Mouse (Mus musculus) lung, postnatal 0 days (tissue): ENCODE data around the gene Uvssa. TPM values are rescaled to one million over a fixed set of nuclear protein-coding genes. Genes with fewer than 3 reads are reported as not detected.

Experiments used
- ATAC-seq: fragments of 200-750 bp; cut with Nextera tagmentation; 2 replicates; pipeline ENCODE4 v1.8.0; 2017; ENCODE audit warnings: moderate library complexity
- DNase-seq: peaks from one replicate; pipeline ENCODE4 v3.0.0-alpha.2; 2016; ENCODE audit warnings: low spot score
- H3K27ac ChIP-seq: fragments of 300-500 bp; sonication (generic); 2 replicates; pipeline ENCODE4 v1.5.1; 2014; ENCODE audit warnings: antibody characterized with exemption, mild to moderate bottlenecking, low read length, mixed read lengths
- H3K27me3 ChIP-seq: fragments of 300-500 bp; sonication (generic); replicated peaks from 2 replicates; pipeline ENCODE4 v1.6.1; 2014; ENCODE audit warnings: low read length, mixed read lengths; ENCODE audit not compliant: insufficient read depth
- H3K36me3 ChIP-seq: fragments of 300-500 bp; sonication (generic); 2 replicates; pipeline ENCODE4 v1.6.1; 2014; ENCODE audit warnings: low read length, mixed read lengths; ENCODE audit not compliant: insufficient read depth
- H3K4me1 ChIP-seq: fragments of 300-500 bp; sonication (generic); 2 replicates; pipeline ENCODE4 v1.6.1; 2014; ENCODE audit warnings: antibody characterized with exemption, low read depth, low read length, mixed read lengths; ENCODE audit not compliant: insufficient read depth
- H3K4me2 ChIP-seq: fragments of 300-500 bp; sonication (generic); replicated peaks from 2 replicates; pipeline ENCODE4 v1.6.1; 2014; ENCODE audit warnings: low read depth, mild to moderate bottlenecking, low read length, moderate library complexity, mixed read lengths
- H3K4me3 ChIP-seq: fragments of 300-500 bp; sonication (generic); 2 replicates; pipeline ENCODE4 v1.5.1; 2014; ENCODE audit warnings: low read depth, low read length
- H3K9ac ChIP-seq: fragments of 300-500 bp; sonication (generic); replicated peaks from 2 replicates; pipeline ENCODE4 v1.6.1; 2014; ENCODE audit warnings: low read depth, mild to moderate bottlenecking
- H3K9me3 ChIP-seq: fragments of 300-500 bp; sonication (generic); 2 replicates; pipeline ENCODE4 v1.6.1; 2016; ENCODE audit warnings: low read length, mixed read lengths
- CTCF ChIP-seq: IDR thresholded peaks from 2 replicates; pipeline ENCODE4 v1.5.1; 2016; ENCODE audit warnings: antibody characterized with exemption, mild to moderate bottlenecking
- EP300 ChIP-seq: IDR thresholded peaks from 2 replicates; pipeline ENCODE4 v1.6.1; 2016; ENCODE audit warnings: antibody characterized with exemption, mild to moderate bottlenecking, control low read depth
- WGBS: fragments of 180-500 bp; shearing (Covaris S2); extraction: QIAGEN DNeasy Blood & Tissue Kit; methylation state at CpG from one replicate; pipeline ENCODE4 v1.1.7; 2014; 5-methylcytosine and 5-hydroxymethylcytosine counted together
- polyA plus RNA-seq: library from polyadenylated mRNA; unstranded; fragments of >200 nt; fragmentation: Nextera tagmentation; extraction: Ambion mirVana; gene quantifications from 2 replicates; pipeline ENCODE4 v1.2.1, GENCODE M21; 2015

Uvssa gene
- polyA plus RNA-seq, 1 experiment from 2014 or later, result 7.2 TPM

GRCm38 (mm10) chr5:33438214-33438613 is 59.9 kb downstream of the Uvssa start:
- 4% methylated on average over 23 of the region's 23 CpGs for WGBS
- Histone ChIP-seq H3K36me3 (no peaks in the 10 kb centered on the region), H3K4me2 (no peak overlapping the region), H3K9ac (no peak overlapping the region), H3K27ac (no peak overlapping the region), H3K9me3 (no peaks in the 10 kb centered on the region), H3K4me1 (0 out of 2 replicates have a peak, but pooled peaks cover 4% of the 10 kb centered on the region), H3K4me3 (no peak overlapping the region), H3K27me3 (peaks cover 58% of the 10 kb centered on the region)
- ATAC-seq, result peak; percentile 96
- TF ChIP-seq EP300 (no peak), CTCF (0 out of 2 replicates have a peak, but pooled peaks have one; percentile 13)
- DNase-seq, result peak; percentile 95

DNA sequence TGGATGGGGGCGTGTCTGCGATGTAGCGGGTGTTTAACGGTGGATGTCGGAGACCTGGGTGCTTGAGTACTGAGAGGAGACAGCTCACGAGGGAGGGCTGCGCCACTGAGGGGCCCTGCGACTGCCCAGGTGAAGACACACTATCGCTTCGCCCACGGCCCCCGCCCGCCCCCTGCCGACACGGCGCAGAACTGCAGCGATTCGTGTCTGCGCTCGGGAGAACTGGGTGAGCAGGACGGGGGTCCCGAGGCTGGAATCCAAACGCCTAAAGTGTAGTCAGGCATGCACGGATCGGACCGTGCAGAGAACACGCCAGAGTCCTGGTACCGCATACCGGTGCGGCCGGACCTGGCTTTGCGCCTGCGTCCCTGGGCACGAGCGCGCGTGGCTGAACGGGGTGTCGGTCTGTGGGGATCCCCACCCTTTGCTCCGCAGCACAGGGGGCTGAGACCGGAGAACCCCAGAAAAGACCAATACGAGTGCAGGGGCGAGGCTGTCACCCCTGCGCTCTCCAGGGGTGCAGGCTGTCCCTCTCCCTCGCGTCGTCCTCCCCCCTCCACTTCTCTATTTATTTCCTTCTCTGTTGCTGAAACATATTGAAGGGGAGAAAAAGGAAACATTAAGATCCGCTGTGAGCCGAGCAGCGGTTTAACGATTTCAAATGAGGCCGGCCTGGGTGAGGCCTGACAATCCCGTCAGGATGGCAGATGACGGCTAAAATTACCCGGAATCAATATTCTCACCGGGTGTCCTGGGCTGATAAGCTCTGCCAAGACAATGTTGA is 64.8 kb downstream of the Uvssa start:
- 5% methylated on average over 56 of the region's 56 CpGs for WGBS
- DNase-seq, result peak; percentile 11
- H3K27me3 ChIP-seq, result peaks cover 17% of the 10 kb centered on the region
- peak overlapping the region; percentile 37; the same call in 1 of the 2 replicates for H3K4me2 ChIP-seq
- H3K4me1 ChIP-seq, result no peaks in the 10 kb centered on the region
- peak; percentile 91 for TF ChIP-seq CTCF
- TF ChIP-seq EP300, result no peak
- no peaks in the 10 kb centered on the region for H3K9me3 ChIP-seq
- no peak overlapping the region for H3K9ac ChIP-seq
- no peak for ATAC-seq
- no peaks in the 10 kb centered on the region for H3K36me3 ChIP-seq
- H3K4me3 ChIP-seq, result peak overlapping the region; percentile 5; the same call in 1 of the 2 replicates
- H3K27ac ChIP-seq, result no peak overlapping the region

- ATAC-seq, result no peak
- no peak overlapping the region for H3K27ac ChIP-seq
- no peak overlapping the region for H3K4me3 ChIP-seq
- H3K4me1 ChIP-seq, result no peaks in the 10 kb centered on the region
- H3K36me3 ChIP-seq, result no peaks in the 10 kb centered on the region
- 51% methylated on average over 9 of the region's 9 CpGs for WGBS
- peaks cover 17% of the 10 kb centered on the region for H3K27me3 ChIP-seq
- no peaks in the 10 kb centered on the region for H3K9me3 ChIP-seq
- H3K9ac ChIP-seq, result no peak overlapping the region
- H3K4me2 ChIP-seq, result no peak overlapping the region
- TF ChIP-seq CTCF (no peak), EP300 (no peak)
- DNase-seq, result no peak
Observed at GRCm38 (mm10) chr5:33443794-33444193, 65.4 kb downstream of the Uvssa start.

DNA sequence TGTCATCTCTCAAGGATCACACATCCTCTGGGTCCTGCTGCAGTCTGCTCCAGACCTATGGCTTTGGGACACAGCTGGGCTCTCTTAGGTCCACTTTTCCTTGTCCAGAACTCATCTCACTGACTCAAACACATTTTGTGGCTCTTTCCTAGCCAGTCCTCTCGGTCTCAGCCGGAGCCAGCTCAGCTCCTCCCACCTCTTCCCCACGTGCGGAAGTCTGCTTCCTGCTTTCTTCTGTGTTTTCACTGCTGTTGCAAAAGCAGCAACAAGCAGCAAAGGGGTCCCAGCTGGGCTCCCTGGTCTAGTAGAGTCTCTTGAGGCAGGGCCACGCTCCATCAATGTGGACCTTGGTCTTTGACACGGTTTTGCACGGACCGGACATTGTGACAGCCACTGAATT is 77.4 kb downstream of the Uvssa start:
- TF ChIP-seq CTCF (no peak), EP300 (no peak)
- Histone ChIP-seq H3K27ac (no peak overlapping the region), H3K9me3 (no peaks in the 10 kb centered on the region), H3K4me1 (no peaks in the 10 kb centered on the region), H3K9ac (no peak overlapping the region), H3K27me3 (no peaks in the 10 kb centered on the region), H3K4me3 (no peak overlapping the region), H3K36me3 (no peaks in the 10 kb centered on the region), H3K4me2 (no peak overlapping the region)
- no peak for ATAC-seq
- 46% methylated on average over 8 of the region's 8 CpGs for WGBS
- DNase-seq, result no peak

DNA sequence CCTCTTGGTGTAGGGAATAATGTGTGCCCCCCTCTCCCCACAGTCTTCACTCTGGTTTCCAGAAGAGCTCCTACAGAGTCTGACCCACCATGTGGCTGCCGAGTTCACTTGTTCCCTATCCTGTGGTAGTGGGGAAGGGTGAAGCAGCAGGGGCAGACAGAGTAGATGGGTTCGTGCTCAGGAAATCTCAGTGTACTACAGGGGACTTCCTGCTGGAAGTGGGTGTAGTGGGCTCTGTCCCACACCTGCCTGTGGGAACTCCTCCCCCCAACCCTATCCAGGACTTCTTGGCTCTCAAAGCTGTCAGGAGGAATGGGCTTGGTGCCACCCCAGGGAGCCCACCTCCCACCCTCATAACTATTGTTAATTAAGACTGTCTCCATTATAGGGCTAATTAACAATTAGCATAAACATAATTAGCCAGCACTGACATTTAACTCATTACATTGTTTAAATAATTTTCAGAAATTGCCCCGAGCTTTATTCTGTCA is 79.8 kb downstream of the Uvssa start:
- ATAC-seq, result no peak
- 53% methylated on average over 3 of the region's 3 CpGs for WGBS

GRCm38 (mm10) chr5:33459111-33459510 is 80.8 kb downstream of the Uvssa start:
- no peak overlapping the region for H3K4me2 ChIP-seq
- no peak for DNase-seq
- H3K9ac ChIP-seq, result no peak overlapping the region
- H3K27ac ChIP-seq, result no peak overlapping the region
- H3K27me3 ChIP-seq, result no peaks in the 10 kb centered on the region
- no peaks in the 10 kb centered on the region for H3K4me1 ChIP-seq
- ATAC-seq, result no peak
- H3K4me3 ChIP-seq, result no peak overlapping the region
- no peaks in the 10 kb centered on the region for H3K36me3 ChIP-seq
- 36% methylated on average over 2 of the region's 2 CpGs for WGBS
- no peak for TF ChIP-seq CTCF
- no peak for TF ChIP-seq EP300
- no peaks in the 10 kb centered on the region for H3K9me3 ChIP-seq

More for the DNA sequence above, 79.8 kb downstream of the Uvssa start:
- no peaks in the 10 kb centered on the region for H3K36me3 ChIP-seq
- H3K4me3 ChIP-seq, result no peak overlapping the region
- H3K9me3 ChIP-seq, result no peaks in the 10 kb centered on the region
- H3K4me2 ChIP-seq, result no peak overlapping the region
- H3K4me1 ChIP-seq, result no peaks in the 10 kb centered on the region
- no peak for TF ChIP-seq EP300
- TF ChIP-seq CTCF, result no peak
- no peak for DNase-seq
- H3K9ac ChIP-seq, result no peak overlapping the region
- H3K27ac ChIP-seq, result no peak overlapping the region
- no peaks in the 10 kb centered on the region for H3K27me3 ChIP-seq
